Mouse (Mus musculus): ENCODE data around the gene Zfp949.

- TF ChIP-seq POLR2A (IDR thresholded peaks at IDR 0.05; ENCODE audit: low read depth, low read length) (no peak), CTCF (conservative IDR thresholded peaks at IDR 0.05; ENCODE audit: insufficient read depth, insufficient read length, low read depth, low read length) (no peak)
Observed at GRCm38 (mm10) chr9:88529571-88529970, 18.2 kb upstream of the Zfp949 start.

All from kidney, adult 2 months (tissue).